Mouse (Mus musculus): ENCODE data around the gene Hspb7.

The Hspb7 gene

DNA sequence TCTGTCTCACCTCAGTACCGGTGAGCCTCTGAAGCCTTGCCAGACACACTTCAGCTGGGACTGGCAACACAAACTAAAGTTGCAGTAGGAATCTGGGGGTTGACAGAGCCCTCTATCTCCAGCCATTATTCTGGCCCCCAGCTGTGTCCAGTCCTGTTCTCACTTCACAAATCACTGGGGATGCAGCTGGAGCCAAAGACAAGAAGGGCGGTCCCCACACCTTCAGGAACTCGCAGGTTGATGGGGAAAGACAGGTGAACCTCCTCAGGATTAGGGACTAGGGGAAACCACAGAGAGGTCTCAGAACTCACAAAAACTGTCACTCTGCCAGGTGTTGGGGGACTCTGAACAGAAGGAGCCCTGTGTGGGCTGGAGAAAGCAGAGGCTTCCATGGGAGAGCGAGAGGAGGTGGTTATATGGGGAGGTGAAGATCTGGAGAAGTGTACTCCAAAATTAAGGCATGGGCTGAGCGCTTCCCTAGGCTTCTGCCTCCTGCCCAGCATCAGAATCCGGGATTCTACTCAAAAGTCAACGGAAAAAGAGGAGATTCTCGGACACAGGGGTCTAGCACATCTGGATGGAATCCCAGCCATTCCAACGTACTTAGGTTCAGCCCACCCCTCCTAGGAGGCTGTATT lies at the start of gene Hspb7:
Hspb7 (plus strand) TSS at position 588 of the 638 bp plus-strand sequence.
- DNase-seq = no peak

- DNase-seq = no peak
Measured at GRCm38 (mm10) chr4:141372426-141372825, 48.2 kb upstream of the Hspb7 start.

DNA sequence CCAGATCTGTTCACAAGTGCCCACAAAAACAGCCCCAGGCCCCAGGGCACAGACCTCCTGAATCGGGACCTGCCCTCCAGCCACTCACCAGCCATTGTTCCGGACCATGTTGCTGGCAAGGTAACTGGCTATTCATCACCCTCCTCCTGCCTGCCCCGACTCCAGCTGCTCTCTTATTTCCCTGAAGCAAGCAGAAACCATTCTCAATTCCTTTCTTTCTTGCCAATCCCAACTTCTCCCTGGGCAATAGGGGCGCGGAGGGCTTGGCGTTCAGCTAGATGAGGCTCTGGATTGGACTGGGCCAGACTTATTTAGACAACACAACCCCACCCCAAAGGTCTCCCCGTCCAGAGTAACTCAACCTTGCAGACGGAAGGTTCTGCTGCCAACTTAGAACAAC lies 40.9 kb upstream of the Hspb7 start:
- peak in 1 of 2 experiments; percentile 44 for DNase-seq

- DNase-seq = peak; percentile 50 to 53
Measured at GRCm38 (mm10) chr4:141382406-141382805, 38.2 kb upstream of the Hspb7 start.

- peak; percentile 77 to 87 for DNase-seq
Measured at GRCm38 (mm10) chr4:141385275-141385674, 35.3 kb upstream of the Hspb7 start.

DNA sequence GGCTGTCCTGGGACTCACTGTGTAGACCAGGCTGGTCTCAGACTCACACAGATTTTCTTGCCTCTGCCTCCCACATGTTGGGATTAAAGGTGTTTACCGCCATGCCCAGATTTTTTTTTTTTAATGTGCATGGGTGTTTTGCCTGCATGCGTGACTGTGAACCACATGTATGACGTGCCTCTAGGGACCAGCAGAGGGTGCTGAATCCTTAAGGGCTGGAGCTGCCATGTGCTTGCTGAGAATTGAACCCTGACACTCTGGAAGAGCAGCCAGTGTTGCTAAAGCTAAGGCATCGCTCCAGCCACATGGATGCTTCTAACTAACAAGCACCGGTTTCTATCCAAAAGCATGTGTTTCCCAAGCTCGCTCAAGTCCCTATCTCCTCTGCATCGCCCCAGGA lies 34.4 kb upstream of the Hspb7 start:
- no peak for DNase-seq

- DNase-seq = peak; percentile 87 to 88
Measured at GRCm38 (mm10) chr4:141387093-141387784, 33.3 kb upstream of the Hspb7 start.

GRCm38 (mm10) chr4:141387933-141388332 lies 32.6 kb upstream of the Hspb7 start:
- DNase-seq = no peak

- no peak for DNase-seq
Measured at GRCm38 (mm10) chr4:141389366-141390150, 31.0 kb upstream of the Hspb7 start.

DNA sequence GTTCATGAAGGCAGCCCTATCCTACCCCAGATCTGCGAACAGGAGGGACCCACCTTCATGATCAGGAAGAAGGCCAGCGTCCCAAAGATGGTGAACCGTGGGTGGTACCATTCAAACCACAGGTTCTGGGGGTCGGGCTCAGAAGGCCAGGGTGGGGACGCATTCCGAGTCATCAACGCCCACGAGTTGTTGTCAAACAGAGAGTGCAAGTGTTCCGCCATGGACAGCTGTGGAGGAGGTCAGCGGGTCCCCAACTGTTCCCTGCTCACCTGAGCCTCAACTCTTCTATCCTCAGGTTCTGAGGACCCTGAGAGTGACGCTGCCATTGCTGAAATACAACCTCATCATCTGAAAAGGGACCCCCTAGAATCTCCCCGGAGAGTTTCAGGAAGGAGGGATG lies 29.3 kb upstream of the Hspb7 start:
- no peak for DNase-seq

DNA sequence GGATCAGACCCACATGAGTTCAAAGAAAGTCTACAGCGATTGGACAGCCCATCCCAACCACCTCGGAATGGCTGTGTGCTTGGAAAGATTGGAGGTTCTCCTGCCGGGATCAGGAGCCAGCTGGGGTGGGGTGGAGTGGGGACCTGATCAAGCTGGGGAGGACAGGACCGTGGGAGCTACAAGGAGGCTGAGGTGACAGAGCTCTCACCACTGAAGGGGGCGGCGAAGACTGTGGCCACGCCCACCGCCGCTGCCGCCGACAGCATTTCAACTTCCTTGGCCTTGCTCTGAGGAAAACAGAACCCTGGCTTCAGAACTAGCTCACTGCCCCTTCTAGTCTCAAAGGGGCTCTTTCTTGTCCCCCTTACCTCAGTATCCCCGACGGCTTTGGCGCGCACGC lies 25.8 kb upstream of the Hspb7 start:
- DNase-seq = no peak

- no peak for DNase-seq
Measured at GRCm38 (mm10) chr4:141397861-141398260, 22.7 kb upstream of the Hspb7 start.

GRCm38 (mm10) chr4:141398545-141398944 lies 22.0 kb upstream of the Hspb7 start, which contains the start of gene Clcnka:
Gene Clcnka (minus strand): TSS chr4:141398724.
- DNase-seq = no peak

DNA sequence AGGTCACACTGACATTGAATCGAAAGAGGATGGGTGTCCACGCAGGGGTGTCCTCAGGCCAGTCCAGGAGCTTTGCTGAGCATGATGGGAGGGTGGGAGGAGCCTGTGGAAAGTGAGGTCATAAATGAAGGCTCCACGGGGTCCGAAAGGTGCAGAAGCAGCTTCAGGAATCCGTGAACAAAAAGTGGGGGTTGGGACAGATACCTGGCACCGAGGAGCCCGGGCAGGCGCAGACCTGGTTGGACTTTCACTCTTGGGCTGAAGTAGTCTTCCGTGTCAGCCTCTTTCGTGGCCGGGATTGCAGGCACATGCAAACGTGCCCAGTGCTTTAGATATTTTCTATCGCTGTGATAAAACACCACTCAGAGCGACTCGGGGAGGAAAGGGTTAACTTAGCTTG lies 20.4 kb upstream of the Hspb7 start:
- no peak for DNase-seq

DNA sequence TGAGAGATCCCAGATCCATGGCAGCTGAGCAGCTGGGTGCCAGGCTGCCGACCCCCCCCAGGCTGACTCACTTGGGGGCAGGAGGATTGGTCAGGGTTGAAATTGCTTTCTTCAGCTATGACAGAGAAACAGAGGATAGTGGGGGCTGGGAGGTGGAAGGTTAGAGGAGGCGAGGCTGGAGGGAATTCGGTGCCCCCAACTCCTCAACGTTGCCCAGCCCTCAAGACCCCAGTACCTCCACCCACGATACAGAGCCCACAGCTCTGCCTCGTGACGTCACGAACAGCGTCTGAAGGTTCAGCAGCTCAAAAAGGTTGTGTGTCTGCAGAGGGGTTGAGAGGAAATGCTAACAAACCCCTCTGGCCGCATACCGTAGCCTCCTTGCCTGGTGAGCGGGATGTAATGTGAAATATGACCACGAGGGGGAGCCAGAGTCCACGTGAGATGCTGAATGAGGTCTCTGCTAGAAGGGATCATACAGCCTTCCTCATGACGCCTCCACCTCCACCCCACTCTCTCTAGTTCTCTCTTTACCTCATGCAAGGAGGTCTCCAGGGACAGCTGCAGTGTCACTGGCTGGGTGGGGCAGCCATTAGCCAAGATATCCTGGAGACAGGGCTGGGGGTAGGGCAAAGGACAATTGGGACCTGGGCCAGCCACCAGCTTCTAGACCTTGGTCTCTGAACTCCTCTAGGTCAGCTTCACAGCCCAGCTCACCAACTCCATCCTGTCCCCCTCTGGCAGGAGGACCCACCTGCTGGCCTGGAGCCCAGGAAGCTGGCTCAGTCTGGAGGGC lies 15.9 kb upstream of the Hspb7 start:
- peak; percentile 94 to 96 for DNase-seq

DNA sequence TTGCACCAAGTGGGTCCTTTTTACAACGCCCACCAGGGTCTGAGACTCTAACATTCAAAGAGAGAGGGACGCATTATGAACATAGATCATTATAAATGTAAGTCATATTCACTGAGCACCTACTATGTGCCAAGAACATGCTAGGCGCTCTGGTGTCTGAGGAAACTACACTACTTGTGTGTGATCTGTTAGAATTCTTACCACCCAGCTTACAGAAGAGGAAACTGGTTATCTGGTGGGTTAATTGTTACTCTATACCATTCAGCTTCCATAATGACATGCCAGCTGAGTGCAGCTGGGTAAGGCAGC lies 15.3 kb upstream of the Hspb7 start:
- no peak for DNase-seq

- peak; percentile 54 to 65 for DNase-seq
Measured at GRCm38 (mm10) chr4:141406516-141407299, 13.9 kb upstream of the Hspb7 start.

GRCm38 (mm10) chr4:141408577-141408976 lies 12.0 kb upstream of the Hspb7 start:
- no peak for DNase-seq

GRCm38 (mm10) chr4:141411430-141411992 lies 9.1 kb upstream of the Hspb7 start:
- peak; percentile 48 to 53 for DNase-seq

DNA sequence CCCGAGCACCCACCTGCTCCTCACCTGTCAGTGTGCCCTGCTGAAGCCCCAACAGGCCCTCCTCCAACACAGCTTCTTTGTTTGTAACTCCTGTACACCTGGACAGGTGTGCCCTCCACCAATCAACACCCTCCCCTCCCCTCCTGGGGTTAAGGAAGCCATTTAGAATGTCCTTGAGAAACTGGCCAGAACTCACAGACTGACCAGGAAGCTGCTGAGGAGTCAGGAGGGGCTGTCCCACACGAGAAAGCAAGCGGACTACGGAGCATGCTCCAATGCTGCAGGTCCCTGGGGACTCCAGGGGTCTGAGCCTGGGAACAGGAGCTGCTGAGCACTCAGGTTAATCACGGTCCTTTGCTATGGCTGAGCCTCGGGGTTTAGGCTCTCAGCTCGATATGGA lies 4.7 kb upstream of the Hspb7 start, which contains the start of gene Clcnkb:
Clcnkb (minus strand) TSS at position 91 of the 400 bp plus-strand sequence.
- DNase-seq = no peak

DNA sequence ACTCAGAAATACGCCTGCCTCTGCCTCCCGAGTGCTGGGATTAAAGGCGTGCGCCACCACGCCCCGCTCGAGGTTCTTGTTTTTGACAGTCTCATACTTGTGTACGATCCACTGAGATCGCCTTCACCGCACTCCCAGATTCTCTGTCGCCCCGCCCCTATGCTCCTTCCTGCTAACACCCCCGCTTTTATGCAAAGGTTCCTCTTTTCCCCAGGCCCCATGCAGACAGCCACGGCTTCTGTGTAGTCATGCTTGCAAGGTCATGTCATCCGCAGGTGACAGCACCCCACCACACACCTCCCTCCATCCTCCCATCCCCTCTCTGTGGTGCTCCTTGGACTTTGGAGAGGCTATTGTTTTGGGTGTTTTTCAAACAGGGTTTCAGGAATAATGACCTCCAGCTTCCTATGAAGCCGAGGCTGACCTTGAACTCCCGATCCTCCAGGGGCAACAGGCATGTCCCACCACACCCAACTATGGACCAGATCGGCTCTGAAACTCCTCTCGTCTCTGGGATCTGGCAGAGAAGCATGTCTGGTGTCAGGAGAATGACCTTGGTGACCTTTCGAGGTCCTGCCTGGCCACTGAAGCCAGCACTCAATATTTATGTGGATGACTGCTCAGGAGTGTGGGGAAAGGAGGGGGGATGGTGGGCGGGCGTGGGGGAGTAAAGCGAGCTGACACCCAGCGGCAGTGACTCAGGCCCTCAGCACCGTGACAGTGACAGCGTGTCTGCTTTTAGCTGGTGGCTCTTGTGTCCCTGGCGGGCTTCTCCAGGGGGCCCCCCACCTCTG lies 984 bp upstream of the Hspb7 start:
- no peak for DNase-seq
